In the genomic region with DNA sequence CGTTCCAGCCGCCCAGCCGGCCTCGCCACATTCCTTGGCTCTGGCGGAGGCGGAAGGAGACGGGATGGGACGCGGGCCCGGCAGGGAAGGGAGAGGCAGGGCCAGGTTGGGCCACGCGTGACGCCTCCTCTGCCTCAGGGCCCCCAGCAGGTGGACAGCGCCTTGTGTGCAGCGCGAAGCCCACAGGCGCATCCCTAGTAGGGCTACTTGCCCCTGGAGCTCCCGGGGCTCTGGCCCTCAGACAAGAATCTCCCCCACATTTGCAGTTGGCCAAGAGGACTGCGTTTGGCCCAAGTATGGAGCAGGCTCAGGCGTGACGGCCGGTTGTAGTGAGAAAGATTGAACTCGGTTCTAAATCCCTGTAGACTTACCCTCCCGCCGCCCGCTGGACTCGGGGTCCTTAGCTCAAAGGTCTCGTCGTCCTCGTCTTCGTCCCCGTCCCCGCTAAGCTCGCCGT, we compare ENCODE assay signal across 7 mouse cellular contexts. TPM values are rescaled to one million over a fixed set of nuclear protein-coding genes. Genes with fewer than 3 reads are reported as not detected.
A peak's percentile ranks its signal among the peaks of the same experiment; 100 is the strongest.
DNase-seq lines count a peak whose midpoint lies in the region; ATAC-seq lines count a peak whose summit lies in the region.

A gene (plus strand): TSS at position 170 of the 457 bp plus-strand sequence.

- no peaks in the 10 kb centered on the region for H3K36me3 ChIP-seq in forebrain, embryonic 11.5 days (ENCODE audit: control insufficient read depth, insufficient read depth, low read length)
- H3K36me3 ChIP-seq in hindbrain, embryonic 10.5 days, result peaks cover 23% of the 10 kb centered on the region
- no peaks in the 10 kb centered on the region for H3K36me3 ChIP-seq in midbrain, embryonic 11.5 days (ENCODE audit: control insufficient read depth, insufficient read depth, low read length)

- peak within 1 kb of the TSS; percentile 64 for H3K9ac ChIP-seq in forebrain, embryonic 11.5 days (ENCODE audit: low read length)
- H3K9ac ChIP-seq in midbrain, embryonic 11.5 days (ENCODE audit: low read length), result peak within 1 kb of the TSS; percentile 65

- no peak for ATAC-seq in forebrain, embryonic 11.5 days (replicated peaks; ENCODE audit: low FRiP score)
- no peak for ATAC-seq in midbrain, embryonic 11.5 days (ENCODE audit: low FRiP score)

- DNase-seq in ES-CJ7 (ENCODE audit: low read depth, low spot score) (peak; percentile 21), ZHBTc4 (ENCODE audit: low read depth, low spot score) (peak; percentile 67)
- DNase-seq in forebrain, embryonic 11.5 days (ENCODE audit: low spot score), result no peak
- DNase-seq in hindbrain, embryonic 10.5 days (ENCODE audit: low spot score), result peak; percentile 47
- peak in 1 of 2 experiments; percentile 75 for DNase-seq in left cerebral cortex, postnatal 10 days (ENCODE audit: extremely low spot score in 1 of 2, low spot score in 2 of 2)
- no peak for DNase-seq in midbrain, embryonic 11.5 days (ENCODE audit: low spot score, missing footprints)
- DNase-seq in urinary bladder, postnatal 25 days (ENCODE audit: low spot score), result peak; percentile 71

- peaks cover 26% of the 10 kb centered on the region for H3K4me1 ChIP-seq in forebrain, embryonic 11.5 days (replicated peaks; ENCODE audit: control insufficient read depth, insufficient read depth, low read length)
- H3K4me1 ChIP-seq in hindbrain, embryonic 10.5 days (replicated peaks), result peaks cover 79% of the 10 kb centered on the region
- peaks cover 36% of the 10 kb centered on the region for H3K4me1 ChIP-seq in midbrain, embryonic 11.5 days (ENCODE audit: control insufficient read depth, insufficient read depth, low read length)

- peaks cover 74% of the 10 kb centered on the region for H3K27me3 ChIP-seq in forebrain, embryonic 11.5 days (ENCODE audit: control insufficient read depth, insufficient read depth, low read length)
- H3K27me3 ChIP-seq in hindbrain, embryonic 10.5 days (ENCODE audit: insufficient read depth, poor library complexity, severe bottlenecking), result peaks cover 89% of the 10 kb centered on the region
- peaks cover 77% of the 10 kb centered on the region for H3K27me3 ChIP-seq in midbrain, embryonic 11.5 days (ENCODE audit: control insufficient read depth, insufficient read depth, low read length)

- intact Hi-C loops in left cerebral cortex, postnatal 10 days (cut with DNase I), result loop anchor here (5.0 to 10.0 kb wide), 2 partner anchors 38 to 186 kb away; no protein-coding TSS in a partner anchor

- H3K9me3 ChIP-seq in forebrain, embryonic 11.5 days (ENCODE audit: control insufficient read depth, low read length), result no peaks in the 10 kb centered on the region
- H3K9me3 ChIP-seq in hindbrain, embryonic 10.5 days, result no peaks in the 10 kb centered on the region
- no peaks in the 10 kb centered on the region for H3K9me3 ChIP-seq in midbrain, embryonic 11.5 days (ENCODE audit: control insufficient read depth, low read length)

- H3K27ac ChIP-seq in forebrain, embryonic 11.5 days (ENCODE audit: low read depth, low read length), result no peak within 1 kb of the TSS
- H3K27ac ChIP-seq in hindbrain, embryonic 10.5 days, result peak within 1 kb of the TSS; percentile 86
- H3K27ac ChIP-seq in midbrain, embryonic 11.5 days (ENCODE audit: low read depth, low read length), result 0 out of 2 replicates have a peak within 1 kb of the TSS, but pooled peaks have one; percentile 30

- peak within 1 kb of the TSS; percentile 70 for H3K4me2 ChIP-seq in forebrain, embryonic 11.5 days (ENCODE audit: low read depth, low read length, severe bottlenecking)
- peak within 1 kb of the TSS; percentile 81 for H3K4me2 ChIP-seq in midbrain, embryonic 11.5 days

- peak within 1 kb of the TSS; percentile 65 for H3K4me3 ChIP-seq in forebrain, embryonic 11.5 days (ENCODE audit: low read depth, low read length)
- H3K4me3 ChIP-seq in hindbrain, embryonic 10.5 days, result peak within 1 kb of the TSS; percentile 66
- H3K4me3 ChIP-seq in midbrain, embryonic 11.5 days (ENCODE audit: low read depth, low read length), result peak within 1 kb of the TSS; percentile 66

- under 1% methylated on average over 35 of the region's 35 CpGs for WGBS in forebrain, embryonic 11.5 days
- 1% methylated on average over 35 of the region's 35 CpGs for WGBS in hindbrain, embryonic 10.5 days
- 1% methylated on average over 34 of the region's 35 CpGs for WGBS in midbrain, embryonic 11.5 days

RNA-seq across cellular contexts. Expression of the gene that starts here (rescaled TPM):
- polyA plus RNA-seq in forebrain, embryonic 11.5 days (2014; fragmentation: Nextera tagmentation; extraction: Ambion mirVana), result 0.35 and 0.55 TPM in 2 replicates
- 0.29 and 0.71 TPM in 2 replicates for polyA plus RNA-seq in hindbrain, embryonic 10.5 days (2016; fragmentation: Nextera tagmentation; extraction: Ambion mirVana)
- total RNA-seq in left cerebral cortex, postnatal 10 days (2021), result 10 to 100 TPM; 44.2 to 54.1 TPM
- polyA plus RNA-seq in midbrain, embryonic 11.5 days (2014; fragmentation: Nextera tagmentation; extraction: Ambion mirVana), result 0.30 and 0.32 TPM in 2 replicates

Comparison
In these comparisons a context has a peak if more than half of its experiments do, and no peak if none do; other contexts are left out.
1. Peak in DNase-seq, H3K4me3 ChIP-seq and H3K27ac ChIP-seq in hindbrain, embryonic 10.5 days; RNA of the gene not detected or under 1 TPM.
2. DNase-seq: peak in ES-CJ7 (single experiment), ZHBTc4 (single experiment) and urinary bladder, postnatal 25 days (single experiment); none in forebrain, embryonic 11.5 days (single experiment) and midbrain, embryonic 11.5 days (single experiment).
3. Peak in every context shown above with its lines, with median percentiles within 50 percentile points of each other: H3K4me3 ChIP-seq.